ENCODE assay signal across 8 mouse cellular contexts in genomic region chr5:108693872-108694288, GRCm38 (mm10). TPM values are rescaled to one million over a fixed set of nuclear protein-coding genes. Genes with fewer than 3 reads are reported as not detected.
DNase-seq lines count a peak whose midpoint lies in the region; ATAC-seq lines count a peak whose summit lies in the region.

No protein-coding gene starts in this region.

- no peaks in the 10 kb centered on the region for H3K36me3 ChIP-seq in forebrain, embryonic 16.5 days (ENCODE audit: control insufficient read depth, insufficient read depth)
- H3K36me3 ChIP-seq in hindbrain, embryonic 10.5 days, result 0 out of 2 replicates have a peak, but pooled peaks cover 6% of the 10 kb centered on the region
- no peaks in the 10 kb centered on the region for H3K36me3 ChIP-seq in megakaryocyte, embryonic 14.5 days (replicated peaks; ENCODE audit: low read length)

- H3K4me2 ChIP-seq in forebrain, embryonic 16.5 days (ENCODE audit: low read length), result peak overlapping the region; percentile 96

- H3K27me3 ChIP-seq in forebrain, embryonic 16.5 days (replicated peaks; ENCODE audit: control insufficient read depth, insufficient read depth, low read length), result no peaks in the 10 kb centered on the region; the same call in 1 of the 2 replicates
- H3K27me3 ChIP-seq in hindbrain, embryonic 10.5 days (ENCODE audit: insufficient read depth, poor library complexity, severe bottlenecking), result peaks cover 39% of the 10 kb centered on the region
- H3K27me3 ChIP-seq in megakaryocyte, embryonic 14.5 days (replicated peaks), result peaks cover 66% of the 10 kb centered on the region

- H3K9me3 ChIP-seq in forebrain, embryonic 16.5 days (ENCODE audit: control insufficient read depth, low read length), result no peaks in the 10 kb centered on the region
- H3K9me3 ChIP-seq in hindbrain, embryonic 10.5 days, result no peaks in the 10 kb centered on the region
- no peaks in the 10 kb centered on the region for H3K9me3 ChIP-seq in megakaryocyte, embryonic 14.5 days

- H3K4me1 ChIP-seq in brown adipose tissue, adult 24 weeks (ENCODE audit: control insufficient read depth, insufficient read depth, insufficient read length, low read length), result peaks cover 25% of the 10 kb centered on the region
- peaks cover 26% of the 10 kb centered on the region for H3K4me1 ChIP-seq in forebrain, embryonic 16.5 days (replicated peaks; ENCODE audit: control insufficient read depth, insufficient read depth, low read length)
- H3K4me1 ChIP-seq in hindbrain, embryonic 10.5 days (replicated peaks), result peaks cover 66% of the 10 kb centered on the region
- H3K4me1 ChIP-seq in megakaryocyte, embryonic 14.5 days, result peaks cover 48% of the 10 kb centered on the region

- peak overlapping the region; percentile 94 for H3K4me3 ChIP-seq in brown adipose tissue, adult 24 weeks (ENCODE audit: insufficient read depth, low read depth, low read length)
- peak overlapping the region; percentile 68 for H3K4me3 ChIP-seq in forebrain, embryonic 16.5 days (replicated peaks; ENCODE audit: low read length)
- H3K4me3 ChIP-seq in hindbrain, embryonic 10.5 days, result peak overlapping the region; percentile 85
- peak overlapping the region; percentile 91 for H3K4me3 ChIP-seq in megakaryocyte, embryonic 14.5 days (replicated peaks)

- H3K9ac ChIP-seq in forebrain, embryonic 16.5 days (replicated peaks; ENCODE audit: low read depth, low read length), result peak overlapping the region; percentile 60

- WGBS in forebrain, embryonic 16.5 days, result under 1% methylated on average over 43 of the region's 43 CpGs
- 0% methylated on average over 38 of the region's 43 CpGs for WGBS in hindbrain, embryonic 10.5 days

- no peak overlapping the region for H3K27ac ChIP-seq in brown adipose tissue, adult 24 weeks (replicated peaks; ENCODE audit: low read depth, low read length)
- H3K27ac ChIP-seq in forebrain, embryonic 16.5 days (ENCODE audit: low read length), result no peak overlapping the region
- H3K27ac ChIP-seq in hindbrain, embryonic 10.5 days, result peak overlapping the region; percentile 91

- peak; percentile 82 for DNase-seq in MEL-GATA-1-ER (ENCODE audit: extremely low read depth, low read depth)
- DNase-seq in hindbrain, embryonic 10.5 days (ENCODE audit: low spot score), result peak; percentile 93
- peak; percentile 70 for DNase-seq in layer of hippocampus, postnatal 36 days
- DNase-seq in right cerebral cortex, adult 2 months (ENCODE audit: low spot score in 2 of 2), result peak; percentile 49 to 51
- peak; percentile 72 for DNase-seq in urinary bladder, adult 2 months (ENCODE audit: low spot score)

- ATAC-seq in forebrain, embryonic 16.5 days, result peak; percentile 95

RNA-seq across cellular contexts. Expression of gene Fgfrl1, which starts 1.7 kb away (rescaled TPM):
- 68.8 and 70.5 TPM in 2 replicates for polyA plus RNA-seq in brown adipose tissue, adult 24 weeks (2012; ENCODE audit: insufficient read depth, insufficient read length, missing spikeins)
- 5.8 and 7.0 TPM in 2 replicates for polyA plus RNA-seq in forebrain, embryonic 16.5 days (2015; fragmentation: Nextera tagmentation; extraction: Ambion mirVana)
- 14.7 and 16.3 TPM in 2 replicates for polyA plus RNA-seq in hindbrain, embryonic 10.5 days (2016; fragmentation: Nextera tagmentation; extraction: Ambion mirVana)
- total RNA-seq in layer of hippocampus, postnatal 36 days (2021), result 10 to 100 TPM; 20.8 to 29.5 TPM
- 1.2 TPM in 1 of 2 replicates, not detected in the other for polyA plus RNA-seq in megakaryocyte, embryonic 14.5 days (2012; ENCODE audit: insufficient read depth, low replicate concordance)
- polyA plus RNA-seq in urinary bladder, adult 2 months (2012; rRNA removed), result 69.0 and 72.7 TPM in 2 replicates

RNA-seq across cellular contexts. Expression of gene Slc26a1, which starts 18.5 kb away (rescaled TPM):
- not detected in 2 replicates for polyA plus RNA-seq in brown adipose tissue, adult 24 weeks (2012; ENCODE audit: insufficient read depth, insufficient read length, missing spikeins)
- 2.3 and 2.4 TPM in 2 replicates for polyA plus RNA-seq in forebrain, embryonic 16.5 days (2015; fragmentation: Nextera tagmentation; extraction: Ambion mirVana)
- polyA plus RNA-seq in hindbrain, embryonic 10.5 days (2016; fragmentation: Nextera tagmentation; extraction: Ambion mirVana), result 0.57 and 0.99 TPM in 2 replicates
- 1 to 10 TPM; 1.2 TPM for total RNA-seq in layer of hippocampus, postnatal 36 days (2021)
- 0.55 TPM in 1 of 2 replicates, not detected in the other for polyA plus RNA-seq in megakaryocyte, embryonic 14.5 days (2012; ENCODE audit: insufficient read depth, low replicate concordance)
- 0.04 and 0.07 TPM in 2 replicates for polyA plus RNA-seq in urinary bladder, adult 2 months (2012; rRNA removed)

RNA-seq across cellular contexts. Expression of gene Dgkq, which starts 24.4 kb away (rescaled TPM):
- 3.4 and 3.7 TPM in 2 replicates for polyA plus RNA-seq in brown adipose tissue, adult 24 weeks (2012; ENCODE audit: insufficient read depth, insufficient read length, missing spikeins)
- 26.5 and 31.9 TPM in 2 replicates for polyA plus RNA-seq in forebrain, embryonic 16.5 days (2015; fragmentation: Nextera tagmentation; extraction: Ambion mirVana)
- polyA plus RNA-seq in hindbrain, embryonic 10.5 days (2016; fragmentation: Nextera tagmentation; extraction: Ambion mirVana), result 11.1 and 15.1 TPM in 2 replicates
- 10 to 100 TPM; 52.6 to 55.0 TPM for total RNA-seq in layer of hippocampus, postnatal 36 days (2021)
- 0.74 TPM in 1 of 2 replicates, not detected in the other for polyA plus RNA-seq in megakaryocyte, embryonic 14.5 days (2012; ENCODE audit: insufficient read depth, low replicate concordance)
- polyA plus RNA-seq in urinary bladder, adult 2 months (2012; rRNA removed), result 20.2 and 21.5 TPM in 2 replicates

RNA-seq across cellular contexts. Expression of gene Idua, which starts 33.7 kb away (rescaled TPM):
- 3.4 and 6.3 TPM in 2 replicates for polyA plus RNA-seq in brown adipose tissue, adult 24 weeks (2012; ENCODE audit: insufficient read depth, insufficient read length, missing spikeins)
- polyA plus RNA-seq in forebrain, embryonic 16.5 days (2015; fragmentation: Nextera tagmentation; extraction: Ambion mirVana), result 9.6 and 13.2 TPM in 2 replicates
- polyA plus RNA-seq in hindbrain, embryonic 10.5 days (2016; fragmentation: Nextera tagmentation; extraction: Ambion mirVana), result 12.0 and 12.8 TPM in 2 replicates
- total RNA-seq in layer of hippocampus, postnatal 36 days (2021), result 10 to 100 TPM; 13.9 to 16.0 TPM
- 4.4 and 4.5 TPM in 2 replicates for polyA plus RNA-seq in megakaryocyte, embryonic 14.5 days (2012; ENCODE audit: insufficient read depth, low replicate concordance)
- polyA plus RNA-seq in urinary bladder, adult 2 months (2012; rRNA removed), result 24.1 and 27.1 TPM in 2 replicates
